Mouse (Mus musculus): ENCODE measurements at regions not wholly inside any gene's neighbourhood (a gene's known extent, or its start where the extent isn't known, plus 50 kb on each side); places are given as distances from the start of the nearest gene placed in this dataset.

DNA sequence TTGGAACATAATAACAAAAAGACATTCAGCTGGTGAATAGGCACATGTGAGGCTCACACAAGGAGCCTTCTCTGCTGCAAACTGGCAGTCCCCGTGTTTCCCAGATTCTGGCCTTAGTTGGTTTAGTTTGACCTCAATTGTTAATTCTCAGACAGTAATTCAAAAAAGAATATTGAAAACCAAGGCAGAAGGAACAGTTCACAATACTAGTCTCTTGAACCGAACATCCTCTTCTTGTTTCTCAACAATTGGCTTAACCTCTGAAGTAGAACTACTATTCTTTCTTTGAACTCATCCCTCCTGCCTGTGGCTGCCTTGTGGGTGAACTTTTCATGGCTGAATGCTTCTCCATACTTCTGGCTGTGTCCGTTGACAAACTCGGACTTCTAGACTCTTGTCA, 110.4 kb upstream of the Neil3 start:
- DNase-seq (ENCODE audit: low spot score) = peak; percentile 1

DNA sequence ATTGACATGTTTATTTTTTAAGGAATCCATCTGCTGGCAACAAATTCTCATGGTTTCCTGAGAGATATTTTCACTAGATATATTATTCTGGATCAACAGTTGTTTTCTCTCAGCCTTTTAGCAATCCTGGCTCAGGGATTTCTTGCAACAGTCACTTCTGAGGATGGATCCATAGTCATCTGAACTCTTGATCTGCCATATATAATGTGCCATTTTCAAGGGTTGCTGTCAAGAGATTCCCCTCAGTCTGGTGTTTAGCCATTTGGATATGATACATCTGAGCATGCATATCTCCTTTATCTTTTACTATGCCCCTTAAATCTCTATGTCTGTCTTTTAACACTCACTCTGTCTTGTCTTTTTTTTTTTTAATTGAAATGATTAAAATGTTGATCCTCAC, 130.3 kb upstream of the Neil3 start:
- no peak for DNase-seq (ENCODE audit: low spot score)

DNA sequence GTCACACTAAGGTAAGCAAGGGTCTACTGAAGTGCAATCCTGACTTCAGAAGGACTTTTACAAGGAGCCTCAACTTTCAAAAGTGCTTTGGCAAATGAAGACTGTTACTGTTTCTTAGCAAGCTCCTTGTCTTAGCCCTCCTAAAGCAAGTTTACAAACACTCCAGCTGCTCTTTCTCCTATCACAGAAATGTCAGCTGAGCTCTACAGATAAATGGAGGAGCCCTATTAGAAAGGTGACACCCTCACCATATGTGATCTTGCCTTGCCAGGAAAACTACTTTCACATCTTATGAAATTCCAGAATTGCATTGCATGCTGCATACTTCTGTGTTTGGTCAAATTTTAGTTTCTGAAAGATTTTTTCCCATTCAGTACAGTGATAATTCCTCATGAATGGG, 136.6 kb upstream of the Neil3 start:
- DNase-seq (ENCODE audit: low spot score) = no peak

DNA sequence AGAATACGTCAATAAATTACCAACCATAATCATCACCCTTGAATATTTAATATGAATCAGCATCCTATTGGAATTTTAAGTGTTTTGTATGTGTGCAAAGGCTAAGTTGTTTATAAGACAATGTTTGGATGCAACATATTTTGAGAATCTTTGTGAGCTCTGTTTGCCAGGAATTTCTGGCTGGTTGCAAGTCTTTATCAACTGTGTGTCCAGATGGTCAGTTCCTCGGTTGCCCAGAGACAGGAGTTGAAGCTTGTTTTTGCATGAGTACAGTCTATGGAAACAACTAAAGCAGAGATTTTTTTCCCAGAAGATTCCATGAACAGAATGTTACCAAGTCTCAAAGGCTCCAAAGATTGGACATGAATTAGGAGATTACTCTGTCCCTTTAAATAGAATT, 142.0 kb upstream of the Neil3 start:
- DNase-seq (ENCODE audit: low spot score) = no peak

DNA sequence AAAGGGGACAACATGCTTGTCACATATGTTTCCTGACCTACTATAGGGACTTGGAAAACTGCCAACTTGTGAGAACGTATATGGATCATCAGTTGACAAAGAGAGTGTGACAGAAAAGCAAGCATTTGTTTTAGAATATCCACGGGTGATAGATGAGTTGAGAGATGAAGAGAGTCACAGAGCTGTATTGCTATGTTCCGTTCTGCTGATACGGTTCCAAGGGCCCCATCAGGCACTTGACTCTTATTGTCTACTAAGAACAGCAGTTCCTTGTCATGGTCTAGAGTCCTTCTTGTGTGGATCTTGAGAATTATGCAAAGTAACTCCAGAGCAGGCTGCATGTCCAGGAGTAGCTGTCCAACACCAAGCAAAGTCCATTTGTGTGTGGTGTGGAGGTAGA, 143.0 kb upstream of the Neil3 start:
- no peak for DNase-seq (ENCODE audit: low spot score)

DNA sequence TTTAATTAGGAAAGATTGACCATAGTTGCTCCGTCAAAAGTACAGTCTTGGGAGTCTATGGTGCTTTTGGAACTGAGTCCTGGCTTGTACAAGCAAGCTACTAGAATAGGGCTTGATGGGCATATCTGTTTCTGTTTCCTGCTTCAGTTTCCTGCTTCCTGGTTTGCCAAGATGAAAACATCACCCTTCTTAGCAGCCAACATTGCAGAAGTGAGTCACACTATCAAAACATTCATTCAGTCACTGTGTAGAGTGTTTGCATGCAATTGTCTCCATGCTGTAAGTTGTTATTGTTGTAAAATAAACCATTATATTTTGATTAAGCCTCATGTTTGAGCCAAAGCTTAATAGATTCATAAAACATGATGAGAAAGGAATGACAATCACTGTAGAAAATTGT, 149.3 kb upstream of the Neil3 start:
- no peak for DNase-seq (ENCODE audit: low spot score)

DNA sequence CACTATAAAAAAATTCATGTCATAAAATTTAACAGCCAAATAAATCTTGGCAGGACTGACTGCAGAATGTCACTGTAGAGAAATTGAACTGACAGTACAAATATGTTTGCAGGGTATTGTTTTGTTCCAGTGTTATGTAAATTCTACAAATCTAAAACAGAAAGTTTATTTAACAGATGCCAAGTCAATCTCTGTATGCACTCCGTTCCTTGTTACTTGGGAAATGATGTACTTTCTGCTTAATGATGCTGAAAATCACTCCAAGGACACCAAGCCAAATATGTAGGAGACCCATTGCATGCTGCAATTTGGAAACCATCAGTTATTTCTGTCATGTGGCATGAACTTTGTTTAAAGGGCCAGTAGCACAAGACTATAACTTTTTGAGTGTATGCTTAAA, 182.3 kb upstream of the Neil3 start:
- DNase-seq (ENCODE audit: low spot score) = no peak

DNA sequence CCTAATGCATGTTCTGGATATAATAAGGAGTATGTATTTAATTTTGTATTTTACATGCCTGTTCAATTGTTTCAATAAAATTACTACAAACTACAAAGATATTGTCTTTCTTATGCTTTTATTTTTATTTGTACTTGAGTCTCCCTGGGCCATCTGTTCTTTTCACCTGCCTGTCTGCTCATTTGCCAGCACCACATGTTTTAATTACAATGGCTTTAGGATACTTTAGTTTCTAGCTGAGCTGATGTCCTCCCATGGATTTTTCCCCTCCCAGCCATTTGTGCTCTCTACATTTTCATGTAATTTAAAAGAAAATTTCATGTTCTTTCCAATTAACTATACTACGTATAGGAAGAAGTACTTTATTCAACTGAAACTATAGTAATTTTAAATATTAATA, 188.5 kb upstream of the Neil3 start:
- no peak for DNase-seq (ENCODE audit: low spot score)

DNA sequence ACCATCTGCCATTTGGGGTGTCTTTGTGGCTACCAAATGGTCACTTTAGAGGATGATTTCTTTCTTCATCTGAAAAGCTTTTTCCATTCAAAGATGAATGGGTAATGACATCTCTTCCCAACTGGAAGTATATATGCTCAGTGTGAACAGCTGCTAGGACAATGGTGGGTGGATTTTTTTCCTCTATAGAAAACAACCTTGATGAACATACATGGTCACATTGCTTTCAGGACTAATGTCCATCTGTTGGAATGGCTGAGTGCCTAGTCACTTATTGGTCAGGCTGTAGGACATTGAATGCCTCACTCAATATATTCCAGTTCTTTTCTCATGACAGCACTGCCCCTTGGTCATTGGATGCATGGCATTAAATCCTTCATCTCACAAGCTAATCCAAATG, 209.0 kb upstream of the Neil3 start:
- no peak for DNase-seq (ENCODE audit: low spot score)

DNA sequence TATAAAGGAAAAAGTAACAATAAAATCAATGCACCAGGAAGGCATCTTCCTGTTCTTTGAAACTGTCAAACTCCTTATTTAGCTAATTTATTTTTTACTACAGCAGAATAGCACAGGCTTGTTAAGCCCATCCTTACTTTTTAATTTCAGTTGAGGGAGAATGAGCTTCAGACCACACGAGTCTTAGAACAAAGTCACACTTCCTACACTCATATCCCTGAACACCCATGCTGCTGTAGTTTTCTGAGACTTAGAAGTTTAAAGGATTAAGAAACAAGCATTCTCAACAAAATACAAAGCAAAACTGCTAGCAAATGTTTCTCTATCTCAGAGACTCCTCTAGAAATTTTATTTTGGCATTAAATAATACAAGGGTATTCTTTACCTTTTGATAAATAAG, 208.8 kb upstream of the Vegfc start:
- DNase-seq (ENCODE audit: low spot score) = no peak

DNA sequence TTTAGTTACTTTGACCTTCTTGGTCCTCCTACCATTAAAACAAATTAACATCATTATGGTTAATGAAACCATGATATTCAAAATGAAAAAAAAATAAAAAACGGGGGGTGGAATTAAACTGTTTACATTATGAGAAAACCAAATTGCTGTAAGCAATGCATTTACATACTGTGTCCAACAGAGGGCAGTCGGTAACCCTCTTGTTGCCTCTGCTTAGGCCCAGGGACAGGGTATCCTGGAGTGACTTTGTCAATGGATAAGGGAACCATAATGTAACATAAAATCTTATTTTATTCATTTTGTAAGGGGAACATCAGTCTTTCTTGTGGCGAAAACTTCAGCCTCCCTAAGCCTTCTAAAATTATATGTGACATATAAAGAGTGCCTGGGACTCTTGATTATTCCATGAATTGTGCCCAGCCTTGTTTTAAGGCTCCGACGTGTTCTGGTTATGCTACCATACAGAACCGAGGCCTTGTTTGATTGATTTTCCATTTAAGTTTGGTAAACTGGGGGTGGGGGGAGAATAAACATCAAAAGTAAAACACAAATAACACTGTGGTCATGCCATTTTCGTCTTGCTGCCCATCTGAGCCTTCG, 207.3 kb upstream of the Vegfc start:
- DNase-seq (ENCODE audit: low spot score) = peak; percentile 61

DNA sequence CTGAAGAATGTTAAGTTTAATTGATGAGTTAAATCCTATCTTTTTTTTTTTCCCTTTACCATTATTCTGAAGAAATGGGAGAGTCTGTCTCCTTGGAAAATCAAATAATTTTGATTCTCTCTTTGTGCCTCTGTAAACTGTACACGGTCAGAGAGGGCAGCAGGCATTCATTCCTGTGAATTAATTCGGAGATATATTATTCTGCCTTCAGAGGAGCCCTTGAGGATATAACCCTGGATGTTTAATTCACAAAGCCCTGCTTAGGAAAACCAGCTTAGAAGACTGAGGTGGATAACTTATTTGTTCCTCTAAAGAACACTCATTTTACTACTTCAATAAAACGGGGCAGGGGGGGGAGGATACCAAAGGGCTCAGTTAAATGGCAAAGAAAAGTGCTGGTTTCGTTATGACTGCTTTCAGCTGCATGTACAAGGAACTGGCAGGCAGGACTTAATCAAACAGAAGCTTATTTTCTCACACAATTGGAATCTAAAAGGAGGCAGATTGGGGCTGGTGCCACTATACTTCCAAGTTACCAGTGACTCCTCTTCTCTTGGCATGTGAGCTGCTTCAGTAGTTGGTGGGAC, 205.3 kb upstream of the Vegfc start:
- no peak for DNase-seq (ENCODE audit: low spot score)

DNA sequence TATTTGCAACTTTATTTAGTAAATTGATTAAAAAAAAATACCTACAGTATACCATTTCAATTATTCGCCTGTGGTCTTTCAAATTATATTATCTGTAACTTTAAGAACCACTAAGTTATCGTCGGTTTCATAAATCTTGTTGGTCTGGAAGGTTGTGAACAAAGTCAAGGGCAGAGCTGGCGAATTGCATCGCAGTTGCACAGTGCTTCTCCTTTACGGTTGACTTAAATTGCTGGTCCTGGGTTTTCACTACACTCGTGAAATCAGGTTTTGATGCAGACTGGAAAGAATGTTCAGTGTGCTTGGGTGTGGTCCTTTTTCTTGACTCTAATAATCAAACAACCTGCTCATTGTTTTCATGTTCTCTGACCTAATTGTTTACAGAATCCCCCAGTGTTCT, 198.6 kb upstream of the Vegfc start:
- DNase-seq (ENCODE audit: low spot score) = no peak

DNA sequence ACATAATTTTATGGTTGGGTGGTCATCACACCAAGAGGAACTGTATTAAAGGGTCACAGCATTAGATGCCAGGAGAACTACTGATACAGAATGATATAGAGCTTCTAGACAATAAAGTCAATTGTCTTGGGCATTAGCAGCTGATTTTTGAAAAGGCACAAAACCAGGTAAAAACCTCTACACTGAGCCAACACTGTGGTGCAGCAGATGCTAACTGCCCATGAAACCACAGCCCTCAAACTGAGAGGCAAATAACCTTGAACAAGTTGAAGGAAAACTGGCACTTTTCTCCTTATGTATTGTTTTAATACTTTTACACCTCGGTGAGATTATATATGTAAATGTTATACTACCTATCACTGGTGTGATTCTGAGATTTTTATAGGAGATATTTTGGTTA, 195.9 kb upstream of the Vegfc start:
- DNase-seq (ENCODE audit: low spot score) = no peak

DNA sequence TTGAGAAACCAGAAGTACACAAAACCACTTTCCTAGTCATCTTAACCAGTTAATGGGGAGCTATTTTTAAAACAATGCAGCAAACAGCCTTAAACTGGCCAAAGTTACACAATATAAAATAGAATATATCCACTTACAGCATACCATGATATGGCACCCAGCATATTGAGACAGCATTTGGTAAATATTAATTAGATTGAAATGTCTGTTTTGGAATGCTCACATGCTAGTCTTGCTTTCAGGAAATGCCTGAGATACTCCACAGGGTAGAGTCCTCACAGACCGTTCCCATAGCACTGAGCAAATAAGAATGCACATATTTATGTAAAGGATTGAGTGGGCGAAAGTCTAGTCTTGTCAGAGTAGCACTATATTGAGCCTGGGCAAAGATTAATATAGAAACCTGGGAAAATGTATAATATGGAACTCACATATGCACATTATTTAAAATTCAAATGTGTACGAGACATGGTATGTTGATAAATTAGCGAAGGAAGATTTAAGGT, 185.1 kb upstream of the Vegfc start:
- no peak for DNase-seq (ENCODE audit: low spot score)

DNA sequence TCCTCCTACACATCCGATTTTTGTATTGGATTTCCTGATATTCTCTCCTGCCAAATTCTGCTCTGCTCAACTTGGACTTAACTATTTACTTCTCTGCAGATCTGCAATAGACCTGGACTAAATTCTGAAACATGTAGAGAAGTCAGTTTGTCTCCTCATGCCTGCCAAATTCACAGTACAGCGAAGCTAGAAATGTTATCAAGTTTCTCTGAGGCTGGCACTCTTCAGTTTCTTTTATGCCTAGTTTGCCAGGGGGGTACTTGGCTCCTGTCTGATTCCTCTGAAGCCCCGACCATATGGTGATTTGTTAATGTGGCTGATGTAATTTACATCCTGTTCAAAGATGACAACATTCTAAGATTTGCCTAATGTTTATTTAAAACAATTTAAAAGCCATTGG, 184.6 kb upstream of the Vegfc start:
- no peak for DNase-seq (ENCODE audit: low spot score)

DNA sequence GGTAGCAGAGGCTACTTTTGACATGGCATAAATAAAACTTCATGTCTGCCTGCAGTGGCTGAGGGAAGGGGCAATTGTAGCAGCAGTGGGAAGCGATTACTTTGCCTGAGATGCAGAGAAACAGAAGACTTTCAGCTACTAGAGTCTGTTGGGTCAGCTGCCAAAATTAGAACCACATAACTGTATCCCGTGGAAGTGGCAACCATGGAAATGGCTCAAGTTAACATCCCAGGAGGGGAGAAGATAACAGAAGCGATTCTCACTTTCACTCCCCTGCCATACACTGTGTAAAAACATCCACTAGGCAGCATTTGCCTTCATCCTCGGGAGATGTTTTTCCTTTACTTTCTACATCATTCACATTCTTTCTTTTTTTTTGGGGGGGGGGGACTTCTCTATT, 155.1 kb upstream of the Vegfc start:
- no peak for DNase-seq (ENCODE audit: low spot score)

DNA sequence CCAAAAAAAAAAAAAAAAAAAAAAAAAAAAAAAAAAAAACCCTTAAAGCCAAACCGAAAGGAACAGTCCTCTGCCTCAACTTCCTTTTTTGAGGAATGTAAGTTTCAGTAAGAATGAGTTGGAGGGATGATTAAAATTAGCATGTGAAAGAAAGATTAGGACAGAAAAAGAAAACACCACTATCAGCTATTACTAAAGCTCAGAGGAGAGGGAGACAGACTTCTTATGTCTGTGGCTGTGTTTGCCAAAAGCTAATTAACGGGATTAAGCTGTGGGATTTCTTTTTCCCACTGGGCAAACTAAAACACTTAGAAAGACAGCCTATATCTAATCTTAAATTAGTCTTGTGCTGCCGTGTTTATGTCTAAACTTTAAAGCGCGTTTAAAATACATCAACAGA, 146.7 kb upstream of the Vegfc start:
- DNase-seq (ENCODE audit: low spot score) = no peak

DNA sequence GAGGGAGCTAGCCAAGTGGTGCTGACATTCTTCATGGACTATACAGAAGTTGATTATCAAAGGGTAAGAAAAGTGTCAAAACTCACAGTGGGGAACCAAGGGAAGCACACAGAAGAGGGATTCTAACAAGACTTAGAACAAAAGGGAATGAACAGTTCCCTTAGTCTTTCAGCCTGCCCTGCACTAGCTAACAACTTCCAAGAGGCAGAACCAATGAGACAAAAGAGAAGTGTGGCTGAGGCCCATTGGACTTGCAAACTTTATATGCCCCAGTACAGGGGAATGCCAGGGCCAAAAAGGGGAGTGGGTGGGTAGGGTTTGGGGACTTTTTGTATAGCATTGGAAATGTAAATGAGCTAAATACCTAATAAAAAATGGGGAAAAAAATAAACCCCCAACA, 139.0 kb upstream of the Vegfc start:
- no peak for DNase-seq (ENCODE audit: low spot score)

DNA sequence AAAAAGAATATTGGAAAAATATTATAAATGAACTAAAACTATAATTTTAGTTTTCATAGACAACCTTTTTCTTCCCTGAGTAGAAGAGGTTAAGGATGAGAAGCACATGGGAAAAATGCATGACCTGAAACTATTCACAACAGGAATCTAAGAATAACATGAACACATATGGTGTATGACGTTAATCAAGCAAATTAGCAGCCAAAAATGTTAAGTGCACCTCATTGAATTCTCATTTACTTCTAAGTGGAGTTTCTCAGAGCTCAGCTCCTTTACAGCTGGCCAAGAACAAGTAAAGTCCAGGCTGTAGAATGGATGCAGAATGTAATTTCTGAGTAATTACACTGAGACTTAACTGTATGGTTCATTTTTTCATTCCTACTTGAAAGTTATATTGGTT, 137.9 kb upstream of the Vegfc start:
- DNase-seq (ENCODE audit: low spot score) = no peak

DNA sequence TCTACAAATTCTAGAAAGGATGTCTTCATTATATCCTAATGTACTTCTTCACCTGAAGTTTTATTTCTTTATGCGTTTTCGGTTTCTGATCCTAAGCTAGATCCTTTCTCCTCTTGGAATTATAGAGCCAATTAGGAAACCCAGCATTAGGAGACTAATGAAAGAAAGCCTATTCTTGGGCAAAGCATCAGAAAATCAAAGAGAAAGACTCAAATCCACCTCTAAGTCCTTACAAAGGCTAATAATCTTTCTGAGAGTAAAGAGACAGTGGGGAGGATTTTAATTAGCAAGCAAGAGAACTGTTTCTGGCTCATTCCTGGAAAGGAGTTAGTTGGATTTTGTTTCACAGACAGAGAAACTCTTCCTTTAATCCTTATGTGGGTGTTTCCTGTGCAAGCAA, 136.3 kb upstream of the Vegfc start:
- DNase-seq (ENCODE audit: low spot score) = no peak

DNA sequence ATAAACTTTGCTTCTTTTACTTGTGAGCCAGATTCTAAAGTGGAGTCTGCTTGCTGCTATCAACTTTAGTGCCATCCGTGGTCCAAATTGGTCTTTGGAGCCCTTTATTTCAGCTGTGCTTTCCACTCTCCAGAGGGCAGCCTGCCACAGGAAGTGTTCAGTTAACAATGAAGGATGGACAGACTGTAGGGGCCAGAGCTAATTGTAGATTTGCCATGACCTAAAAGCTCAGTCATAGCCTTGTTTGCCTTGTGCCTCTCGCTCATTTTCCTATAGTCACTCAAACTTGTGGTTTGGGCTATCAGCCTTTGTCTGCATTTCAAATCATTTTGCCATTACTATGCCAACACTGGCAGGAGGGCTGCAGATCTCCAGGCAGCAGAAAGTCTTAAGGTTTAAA, 131.8 kb upstream of the Vegfc start:
- DNase-seq (ENCODE audit: low spot score) = no peak

DNA sequence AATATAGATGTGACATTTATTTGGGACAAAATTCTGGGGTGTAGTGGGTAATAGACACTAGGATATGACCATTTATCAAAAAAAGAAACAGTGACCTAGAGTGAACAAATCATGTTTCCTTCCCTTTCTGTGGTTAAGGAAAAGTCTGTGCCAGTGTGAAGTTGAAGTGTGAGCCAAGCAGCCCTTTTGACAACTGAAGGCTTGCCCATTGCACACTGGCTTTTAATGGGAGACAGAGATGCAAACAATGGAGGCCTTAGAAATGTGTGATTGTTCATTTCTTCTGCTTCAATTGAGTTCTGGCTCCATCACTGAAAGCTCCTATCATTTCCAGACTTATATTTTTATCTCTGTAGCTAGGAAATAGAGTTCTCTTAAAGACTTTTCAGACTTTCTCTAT, 130.0 kb upstream of the Vegfc start:
- DNase-seq (ENCODE audit: low spot score) = no peak

DNA sequence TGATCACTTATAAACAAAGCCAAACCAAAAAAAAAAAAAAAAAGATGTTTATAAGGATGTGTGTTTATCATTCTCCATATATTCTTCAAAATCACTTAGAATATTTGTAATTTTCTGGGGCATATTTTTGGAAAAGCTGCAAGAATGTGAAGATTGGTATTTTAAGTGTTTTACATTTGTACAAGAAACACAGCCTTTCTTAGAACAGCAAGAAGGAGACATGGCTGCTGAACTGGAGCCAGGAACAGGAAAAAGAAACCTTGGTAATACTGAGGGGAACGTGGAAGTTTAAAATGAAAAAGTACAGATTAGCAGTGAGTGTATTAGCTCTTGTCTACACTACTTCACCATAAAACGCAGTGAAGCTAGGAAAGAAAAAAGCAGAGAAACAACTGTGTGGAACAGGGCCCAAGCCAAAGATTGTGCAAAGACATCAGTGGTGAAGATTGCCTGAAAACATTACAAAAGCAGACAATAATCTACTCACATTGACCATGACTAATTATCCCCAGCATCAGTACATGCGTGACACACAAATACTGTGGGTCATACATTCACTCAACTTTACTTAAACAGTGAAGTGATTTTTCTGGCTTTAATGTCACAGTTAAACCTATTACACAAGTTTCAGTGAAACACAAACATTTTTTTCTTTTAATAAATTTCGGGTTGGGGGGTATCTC, 122.8 kb upstream of the Vegfc start:
- DNase-seq (ENCODE audit: low spot score) = no peak

Measured in retina, embryonic 14.5 days (tissue).